Mouse (Mus musculus) brain, adult 2 months (tissue): Measurements from ENCODE around the gene Gramd4.
"Not testable (repeated sequence)": the region's sequence is repeated elsewhere in the genome, so short reads cannot be mapped to it uniquely, and the experiment has no call there.

Source experiments
- DNase-seq: peaks from one replicate; pipeline ENCODE4 v3.0.0; 2011; ENCODE audit warnings: low read depth, low spot score

Gramd4 gene

GRCm38 (mm10) chr15:86090578-86090977 is 33.1 kb downstream of the Gramd4 start:
- DNase-seq: no peak

DNA sequence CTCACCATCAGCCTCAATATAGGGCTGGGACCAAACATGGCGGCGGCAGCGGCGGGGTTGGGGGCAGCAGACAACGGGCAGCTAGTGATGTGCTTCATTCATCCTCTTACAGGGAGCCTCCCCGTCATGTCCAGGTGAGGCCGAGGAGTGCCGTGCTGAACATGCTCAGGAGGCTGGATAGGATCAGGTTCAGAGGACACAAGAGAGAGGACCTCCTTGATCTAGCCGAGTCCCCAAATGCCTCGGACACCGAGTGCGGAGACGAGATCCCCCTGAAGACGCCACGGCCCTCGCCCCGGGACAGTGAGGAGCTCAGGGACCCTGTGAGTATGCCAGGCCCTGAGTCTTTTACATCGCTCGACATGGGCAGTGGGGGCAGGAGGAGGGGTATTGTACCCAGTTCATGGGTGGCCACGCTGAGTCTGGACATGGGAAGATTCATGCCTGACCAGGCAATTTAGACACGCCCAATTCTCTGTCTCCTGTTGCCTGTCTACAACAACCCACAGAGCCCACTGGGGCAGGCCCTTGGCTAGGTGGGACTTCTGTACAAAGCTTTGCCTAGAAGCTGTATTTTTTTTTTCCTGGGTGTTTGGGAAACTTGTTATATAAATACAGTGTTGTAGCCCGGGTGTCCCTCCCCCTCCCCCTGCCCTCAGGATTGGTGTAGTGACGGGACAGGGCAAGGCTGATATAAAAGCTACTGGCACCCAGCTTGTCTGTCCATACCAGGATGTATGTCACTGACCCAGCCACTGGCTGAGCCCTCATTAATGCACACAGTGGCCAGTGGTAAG is 33.9 kb downstream of the Gramd4 start:
- DNase-seq: no peak

GRCm38 (mm10) chr15:86091998-86092670 is 34.6 kb downstream of the Gramd4 start:
- DNase-seq: no peak

GRCm38 (mm10) chr15:86093236-86093635 is 35.7 kb downstream of the Gramd4 start:
- no peak for DNase-seq

GRCm38 (mm10) chr15:86094324-86095121 is 37.0 kb downstream of the Gramd4 start:
- no peak for DNase-seq

- no peak for DNase-seq
Observed at GRCm38 (mm10) chr15:86095722-86096603, 38.5 kb downstream of the Gramd4 start.

GRCm38 (mm10) chr15:86096604-86097020 is 39.1 kb downstream of the Gramd4 start:
- DNase-seq: not testable (repeated sequence)

DNA sequence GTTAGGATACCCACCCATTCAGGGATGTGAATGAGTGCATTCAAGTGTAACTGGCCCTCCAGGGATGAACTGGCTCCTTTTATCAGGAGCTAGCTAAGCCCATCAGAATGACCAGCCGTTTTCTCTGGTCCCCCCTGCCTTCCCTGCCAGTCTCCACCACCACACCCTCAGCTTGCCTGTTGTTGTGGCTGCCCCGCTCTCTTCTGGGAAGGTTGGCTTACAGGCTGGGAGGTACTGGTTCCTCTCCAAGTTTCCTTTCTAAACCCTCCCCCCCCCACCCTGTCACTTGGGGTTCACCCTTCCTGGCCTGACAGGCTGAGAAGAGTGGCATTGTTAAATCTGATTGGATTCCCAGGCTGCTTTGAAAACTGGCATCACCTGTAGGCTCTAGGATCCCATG is 40.4 kb downstream of the Gramd4 start:
- DNase-seq: no peak

DNA sequence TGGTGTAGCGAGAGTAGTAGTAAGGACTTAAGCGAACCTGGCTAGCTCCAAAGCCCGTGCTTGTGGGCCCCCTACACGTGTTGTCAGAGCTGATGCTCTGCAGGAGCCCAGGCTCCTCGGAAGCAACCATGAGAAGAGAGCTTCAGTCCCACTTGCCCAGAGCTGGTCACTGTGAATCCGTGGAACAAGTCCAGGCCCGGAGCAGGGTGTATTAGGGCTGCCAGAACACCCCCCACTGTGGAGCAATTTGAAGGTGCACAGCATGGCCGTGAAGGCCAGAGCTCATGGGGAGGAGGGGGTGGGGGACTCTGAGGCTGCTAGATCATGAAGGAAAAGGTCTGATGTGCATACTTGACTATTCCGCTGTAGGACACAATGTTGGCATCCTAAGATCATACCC is 44.1 kb downstream of the Gramd4 start:
- no peak for DNase-seq

DNA sequence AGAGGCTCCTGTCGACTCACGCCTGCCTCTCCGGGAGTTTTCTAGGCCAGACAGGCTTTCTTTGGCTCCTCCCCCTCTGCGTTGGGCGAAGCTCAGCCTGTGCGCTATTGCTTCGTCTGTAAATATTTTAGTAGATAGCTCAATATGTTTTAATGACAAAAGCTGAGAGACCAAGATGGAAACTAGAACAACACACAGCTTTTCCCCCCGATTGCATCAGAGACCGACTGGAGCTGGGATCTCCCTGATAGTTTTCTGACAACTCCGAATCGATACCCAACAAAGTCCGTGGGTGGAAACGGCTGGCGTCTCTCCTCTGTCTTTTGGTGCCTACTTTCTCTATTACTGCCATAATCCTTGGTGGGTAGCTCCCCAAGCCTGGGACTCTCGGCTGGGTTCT is 44.8 kb downstream of the Gramd4 start:
- DNase-seq: peak; percentile 52

GRCm38 (mm10) chr15:86104401-86105344 is 47.2 kb downstream of the Gramd4 start:
- DNase-seq: no peak

- no peak for DNase-seq
Observed at GRCm38 (mm10) chr15:86105345-86105697, 47.8 kb downstream of the Gramd4 start.

- DNase-seq: no peak
Observed at GRCm38 (mm10) chr15:86105751-86106150, 48.3 kb downstream of the Gramd4 start.

DNA sequence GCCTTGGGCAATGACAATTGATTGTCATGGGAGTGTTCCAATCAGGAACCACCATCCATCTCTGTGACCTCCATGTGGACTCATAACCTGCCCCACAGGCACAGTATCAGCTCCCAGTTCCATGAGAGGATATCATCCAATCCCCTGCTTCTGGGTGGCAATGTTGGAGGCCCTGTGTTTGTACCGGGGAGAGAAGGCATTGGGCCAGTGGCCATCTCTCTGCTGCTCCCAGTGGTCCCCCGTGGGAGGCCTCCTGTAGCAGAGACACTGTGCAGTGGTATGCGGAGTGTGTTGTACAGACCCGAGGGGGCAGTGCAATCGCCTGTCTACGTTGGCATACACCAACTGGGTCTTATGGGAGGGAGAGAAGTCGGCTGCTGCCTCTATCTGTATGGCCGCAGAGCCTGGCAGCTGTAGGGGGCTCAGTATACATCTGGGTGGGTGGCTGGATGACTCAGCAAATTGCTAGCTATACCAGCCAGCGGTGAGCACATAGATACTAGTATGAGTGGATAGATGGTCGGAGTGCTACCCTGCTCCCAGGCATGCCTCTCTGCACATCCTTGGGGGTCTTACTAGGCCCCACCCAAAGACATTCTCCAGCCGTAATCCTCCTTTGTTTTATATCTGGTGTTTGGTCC is 50.5 kb downstream of the Gramd4 start:
- peak; percentile 55 for DNase-seq

GRCm38 (mm10) chr15:86109245-86109644 is 51.8 kb downstream of the Gramd4 start:
- DNase-seq: no peak

GRCm38 (mm10) chr15:86109650-86110211 is 52.2 kb downstream of the Gramd4 start:
- DNase-seq: peak; percentile 87

GRCm38 (mm10) chr15:86110361-86111103 is 53.0 kb downstream of the Gramd4 start:
- DNase-seq: peak; percentile 96

- DNase-seq: peak; percentile 88
Observed at GRCm38 (mm10) chr15:86112707-86113341, 55.3 kb downstream of the Gramd4 start.
